Mouse (Mus musculus) cerebellum, adult 2 months (tissue): ENCODE results near the gene Ntn1. TPM values are rescaled to one million over a fixed set of nuclear protein-coding genes. Genes with fewer than 3 reads are reported as not detected.

Experiments used
- DNase-seq, 2 experiments: peaks; one replicate each; pipeline ENCODE4 v3.0.0; 2021
- H3K27ac ChIP-seq: fragments of 200-500 bp; 2 replicates; pipeline ENCODE4 v1.5.1; 2012; ENCODE audit warnings: low read length, control low read depth, inconsistent platforms; ENCODE audit not compliant: insufficient read depth
- H3K27me3 ChIP-seq: fragments of 200-500 bp; 2 replicates; pipeline ENCODE4 v1.6.1; 2012; ENCODE audit warnings: inconsistent platforms, mild to moderate bottlenecking, low read length, moderate library complexity; ENCODE audit not compliant: control insufficient read depth, insufficient read depth
- H3K4me1 ChIP-seq: fragments of 200-500 bp; 2 replicates; pipeline ENCODE4 v1.6.1; 2011; ENCODE audit warnings: low read length; ENCODE audit not compliant: control insufficient read depth, insufficient read depth
- H3K4me3 ChIP-seq: fragments of 200-500 bp; replicated peaks from 2 replicates; pipeline ENCODE3; 2011; ENCODE audit warnings: mild to moderate bottlenecking, low read depth, low read length, control low read depth; ENCODE audit not compliant: insufficient read depth
- CTCF ChIP-seq: fragments of 200-500 bp; IDR thresholded peaks from 2 replicates; pipeline ENCODE4 v1.5.1; 2011; ENCODE audit warnings: low read depth, mild to moderate bottlenecking, control low read depth, low read length, moderate library complexity, borderline replicate concordance; ENCODE audit not compliant: insufficient read depth
- POLR2A ChIP-seq: fragments of 200-500 bp; IDR thresholded peaks from 2 replicates; pipeline ENCODE4 v1.6.1; 2011; ENCODE audit warnings: low read length, control low read depth, borderline replicate concordance; ENCODE audit not compliant: insufficient read depth
- WGBS: fragments of 180-500 bp; shearing (Covaris S2); methylation state at CpG from one replicate; pipeline ENCODE4 v1.1.7; 2018; 5-methylcytosine and 5-hydroxymethylcytosine counted together
- polyA plus RNA-seq: library from polyadenylated mRNA; depleted of rRNA; stranded (reverse); fragments of >200 nt; gene quantifications from 2 replicates; pipeline ENCODE4 v1.2.3, GENCODE M21; 2012

Gene Ntn1
- polyA plus RNA-seq, 1 experiment, result 22.0 TPM

DNA sequence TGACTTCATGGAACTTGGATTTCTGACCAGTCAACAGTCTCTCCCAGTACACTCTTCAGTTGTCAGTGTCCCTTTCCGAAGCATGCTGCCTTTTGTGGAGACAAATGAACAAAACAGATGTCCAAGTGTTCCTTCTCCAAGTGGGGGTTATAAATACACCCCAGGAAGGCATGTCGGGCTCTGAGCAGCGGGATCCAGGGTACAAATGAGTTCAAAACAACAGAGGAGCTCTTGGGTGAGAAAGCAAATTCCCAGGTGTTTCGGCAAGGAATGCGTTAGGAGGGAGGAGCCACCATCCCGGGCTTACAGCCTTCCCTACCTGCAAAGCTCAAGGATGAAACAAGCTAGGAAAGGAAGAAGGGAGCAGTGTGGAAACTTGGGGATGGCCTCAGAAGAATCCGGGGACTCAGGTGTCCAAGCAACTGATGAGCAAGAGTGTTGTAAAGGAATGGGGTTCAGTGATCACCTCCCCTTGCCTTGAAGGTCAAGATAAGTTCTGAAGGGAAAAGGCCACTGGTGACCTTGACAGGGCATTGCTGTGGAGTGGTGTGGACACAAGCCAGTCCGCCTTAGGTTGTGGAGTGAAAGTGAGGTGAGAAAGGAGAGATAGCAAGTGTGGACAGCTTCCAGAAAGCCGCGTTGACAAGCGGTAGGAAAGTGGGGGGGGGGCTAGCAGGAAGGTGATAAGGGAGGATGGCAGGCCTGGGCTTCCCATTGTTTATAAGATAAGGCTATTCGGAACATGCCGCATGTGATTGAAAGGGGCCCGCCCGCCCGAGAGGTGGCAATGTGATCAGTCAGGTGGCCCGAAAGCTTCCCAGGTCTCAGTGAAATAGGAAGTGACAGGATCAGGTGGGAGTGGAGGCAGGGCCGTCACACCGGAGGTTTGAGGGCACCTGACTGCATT lies 10.0 kb downstream of the Ntn1 start:
- Histone ChIP-seq H3K27me3 (no peaks in the 10 kb centered on the region; the same call in none of the 2 replicates), H3K27ac (no peak overlapping the region), H3K4me1 (no peaks in the 10 kb centered on the region; the same call in 1 of the 2 replicates), H3K4me3 (no peak overlapping the region)
- TF ChIP-seq CTCF (no peak), POLR2A (no peak)
- no peak for DNase-seq
- 61% methylated on average over 19 of the region's 19 CpGs for WGBS

GRCm38 (mm10) chr11:68389621-68390020 lies 11.0 kb downstream of the Ntn1 start:
- TF ChIP-seq POLR2A (no peak), CTCF (no peak)
- H3K4me1 ChIP-seq, result no peaks in the 10 kb centered on the region; the same call in 1 of the 2 replicates
- H3K27me3 ChIP-seq, result peaks cover 1% of the 10 kb centered on the region
- WGBS, result 33% methylated on average over 8 of the region's 8 CpGs
- no peak overlapping the region for H3K27ac ChIP-seq
- DNase-seq, result no peak
- H3K4me3 ChIP-seq, result no peak overlapping the region

GRCm38 (mm10) chr11:68388655-68389015 lies 12.0 kb downstream of the Ntn1 start:
- 92% methylated on average over 1 of the region's 1 CpGs for WGBS
- TF ChIP-seq CTCF (no peak), POLR2A (no peak)
- Histone ChIP-seq H3K27ac (no peak overlapping the region), H3K4me1 (0 out of 2 replicates have a peak, but pooled peaks cover 3% of the 10 kb centered on the region), H3K4me3 (no peak overlapping the region), H3K27me3 (peaks cover 1% of the 10 kb centered on the region)
- DNase-seq, result no peak

DNA sequence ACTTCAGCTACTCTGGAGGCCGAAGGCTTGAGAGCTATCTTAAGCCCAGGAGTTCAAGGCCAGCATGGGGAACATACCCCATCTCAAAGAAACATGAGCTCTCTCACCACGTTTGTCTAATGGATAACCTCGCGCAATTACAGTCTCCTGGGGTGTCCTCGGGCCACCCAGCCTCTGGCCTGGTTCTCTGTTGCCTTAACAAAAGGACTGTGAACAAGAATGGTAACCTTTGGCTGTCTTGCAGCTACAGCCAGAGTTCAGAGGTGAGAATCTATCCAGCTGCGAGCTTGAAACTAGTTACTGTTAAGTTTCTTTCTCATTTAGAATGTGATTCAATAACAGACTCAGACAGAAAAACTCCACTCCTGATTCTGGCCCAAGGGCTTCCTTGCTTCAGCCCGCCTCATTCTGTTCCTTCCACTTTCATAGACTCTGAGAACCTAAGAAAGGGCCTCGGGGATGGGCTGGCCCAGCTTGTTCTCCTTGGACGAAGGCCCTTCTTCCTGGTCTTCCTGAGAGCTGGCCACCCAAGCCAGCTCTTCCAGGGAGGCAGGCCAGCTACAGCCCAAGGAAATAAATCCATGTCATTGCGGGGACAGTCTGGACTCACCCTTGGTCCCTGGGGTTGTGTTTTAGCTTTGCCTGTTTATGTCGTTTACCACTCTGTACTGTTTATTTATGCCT lies 12.5 kb downstream of the Ntn1 start:
- DNase-seq, result no peak
- WGBS, result 87% methylated on average over 11 of the region's 11 CpGs
- no peak for TF ChIP-seq CTCF
- TF ChIP-seq POLR2A, result no peak
- Histone ChIP-seq H3K4me3 (no peak overlapping the region), H3K4me1 (0 out of 2 replicates have a peak, but pooled peaks cover 3% of the 10 kb centered on the region), H3K27me3 (peaks cover 1% of the 10 kb centered on the region), H3K27ac (no peak overlapping the region)

DNA sequence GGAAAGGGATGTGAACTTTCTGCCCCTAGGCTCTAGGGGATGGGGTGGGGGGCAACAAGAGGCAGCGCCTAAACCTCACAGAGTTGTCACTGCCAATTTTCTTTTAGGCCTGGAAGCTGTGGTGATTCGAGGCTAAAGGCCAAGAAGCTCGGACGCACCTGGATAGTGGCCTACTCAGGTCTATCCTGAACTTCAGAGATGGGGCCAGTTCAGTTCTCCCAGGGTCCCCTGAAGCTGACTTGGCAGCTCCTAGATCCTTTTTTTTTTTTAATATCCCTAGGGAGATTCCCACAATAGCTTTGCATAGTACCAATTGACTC lies 13.2 kb downstream of the Ntn1 start:
- Histone ChIP-seq H3K27ac (no peak overlapping the region), H3K4me1 (0 out of 2 replicates have a peak, but pooled peaks cover 3% of the 10 kb centered on the region), H3K4me3 (no peak overlapping the region), H3K27me3 (peaks cover 1% of the 10 kb centered on the region)
- TF ChIP-seq CTCF (no peak), POLR2A (no peak)
- WGBS, result 76% methylated on average over 4 of the region's 4 CpGs
- no peak for DNase-seq

DNA sequence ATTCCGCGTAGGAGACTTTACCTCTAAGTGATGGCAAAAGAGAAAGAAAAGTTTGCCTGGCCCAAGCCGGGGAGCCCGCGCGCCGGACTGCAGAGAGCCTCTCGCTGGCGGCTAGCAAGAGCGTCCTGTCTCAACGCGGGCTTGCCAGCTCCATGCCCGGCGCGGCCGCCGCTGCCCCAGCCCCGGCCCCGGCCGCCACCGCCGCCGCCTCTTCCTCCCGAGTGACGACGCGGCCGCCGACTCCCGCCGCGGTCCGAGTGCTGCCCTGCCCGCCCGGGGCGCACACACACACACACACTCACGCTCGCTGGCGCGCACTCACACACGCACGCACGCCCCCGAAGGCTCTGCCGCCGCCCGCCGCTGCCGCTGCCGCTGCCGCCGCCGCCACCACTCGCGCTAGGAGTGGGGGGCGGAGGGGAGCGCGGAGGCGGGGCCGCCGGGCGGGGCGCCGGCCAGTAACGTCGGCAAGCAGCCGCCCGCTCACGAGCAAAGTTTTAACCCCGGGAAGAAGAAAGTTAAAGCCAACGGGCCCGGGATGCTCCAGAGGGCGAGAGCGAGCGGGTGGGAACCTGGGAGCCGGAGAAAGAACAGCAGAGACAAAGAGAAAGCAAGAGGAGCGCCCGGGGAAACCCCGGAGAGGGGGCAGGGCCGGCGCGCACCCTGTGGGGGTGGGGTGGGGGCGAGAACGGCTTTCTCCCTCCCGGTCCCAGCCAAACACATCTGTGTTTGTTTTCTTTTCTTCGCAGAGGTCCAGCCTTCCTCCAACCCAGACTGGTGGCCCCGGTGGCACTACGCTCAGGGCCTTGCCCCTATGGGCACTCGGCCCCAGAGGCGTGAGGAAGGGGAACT lies 13.8 kb downstream of the Ntn1 start:
- H3K4me1 ChIP-seq, result 0 out of 2 replicates have a peak, but pooled peaks cover 3% of the 10 kb centered on the region
- H3K27me3 ChIP-seq, result peaks cover 1% of the 10 kb centered on the region
- H3K27ac ChIP-seq, result no peak overlapping the region
- peak overlapping the region; percentile 53 for H3K4me3 ChIP-seq
- DNase-seq, result peak; percentile 24 to 44
- TF ChIP-seq CTCF (no peak), POLR2A (no peak)
- WGBS, result 6% methylated on average over 84 of the region's 90 CpGs

- H3K27me3 ChIP-seq, result peaks cover 1% of the 10 kb centered on the region
- DNase-seq, result peak in 1 of 2 experiments; percentile 37
Observed at GRCm38 (mm10) chr11:68385921-68386588, 14.6 kb downstream of the Ntn1 start.

More at GRCm38 (mm10) chr11:68385921-68386588, 14.6 kb downstream of the Ntn1 start:
- under 1% methylated on average over 64 of the region's 68 CpGs for WGBS
- Histone ChIP-seq H3K4me1 (0 out of 2 replicates have a peak, but pooled peaks cover 3% of the 10 kb centered on the region), H3K4me3 (peak overlapping the region; percentile 53), H3K27ac (no peak overlapping the region)
- TF ChIP-seq POLR2A (no peak), CTCF (no peak)
